Mouse (Mus musculus) liver, adult (tissue): ENCODE data around the gene Dtl.

Experiments used
- GATA4 ChIP-seq: IDR thresholded peaks from 2 replicates; pipeline ENCODE4 v1.6.1; 2014; ENCODE audit warnings: mild to moderate bottlenecking, low read length; ENCODE audit not compliant: insufficient replicate concordance

Gene Dtl

GRCm38 (mm10) chr1:191575458-191576247, at the start of gene Dtl, which contains the start of gene Ints7:
Gene Dtl (minus strand): TSS chr1:191575544.
Gene Ints7 (plus strand): TSS chr1:191575636.
- peak; percentile 43; the same call in 1 of the 2 replicates for TF ChIP-seq GATA4

GRCm38 (mm10) chr1:191625026-191625425, 49.7 kb upstream of the Dtl start:
- TF ChIP-seq GATA4 = no peak

DNA sequence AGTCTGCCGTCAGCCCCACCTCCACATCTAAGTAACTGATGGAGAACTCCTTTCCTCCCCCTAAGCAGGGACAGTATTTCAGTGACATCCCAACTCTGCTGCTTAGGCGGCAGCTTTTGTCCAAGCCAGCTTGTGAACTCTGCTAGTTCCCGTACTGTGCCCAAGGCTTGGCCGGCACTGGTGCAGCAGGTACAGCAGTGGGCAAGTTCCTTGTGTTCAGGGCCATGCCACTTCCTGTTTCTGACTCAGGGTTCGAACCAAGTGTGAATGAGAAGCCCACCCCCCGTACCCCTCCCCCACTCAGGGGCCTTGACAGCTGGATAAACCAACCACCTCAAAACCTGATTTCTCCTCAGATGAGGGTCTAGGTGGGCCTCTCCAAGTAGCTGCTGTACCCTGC, 49.1 kb upstream of the Dtl start:
- TF ChIP-seq GATA4 = no peak

DNA sequence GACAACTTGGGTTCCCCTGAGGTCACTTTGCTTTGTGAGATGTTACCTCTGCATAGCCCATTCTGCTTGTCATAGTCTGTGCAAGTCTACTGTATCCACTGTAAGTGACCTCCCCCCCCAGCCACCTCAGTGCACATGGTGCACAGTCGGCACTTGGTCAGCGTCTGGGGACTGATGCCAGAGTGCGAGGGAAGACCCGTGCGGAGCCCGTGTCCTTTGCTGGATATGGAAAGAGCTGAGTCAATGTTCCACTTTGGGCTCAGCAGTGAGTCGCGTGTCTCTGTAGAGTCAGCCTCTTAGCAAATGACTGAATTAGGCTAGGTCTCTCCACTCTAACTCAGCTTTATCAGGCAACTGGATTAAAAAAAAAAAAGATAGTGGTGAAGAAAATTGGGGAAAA, 47.5 kb upstream of the Dtl start:
- TF ChIP-seq GATA4 = no peak

DNA sequence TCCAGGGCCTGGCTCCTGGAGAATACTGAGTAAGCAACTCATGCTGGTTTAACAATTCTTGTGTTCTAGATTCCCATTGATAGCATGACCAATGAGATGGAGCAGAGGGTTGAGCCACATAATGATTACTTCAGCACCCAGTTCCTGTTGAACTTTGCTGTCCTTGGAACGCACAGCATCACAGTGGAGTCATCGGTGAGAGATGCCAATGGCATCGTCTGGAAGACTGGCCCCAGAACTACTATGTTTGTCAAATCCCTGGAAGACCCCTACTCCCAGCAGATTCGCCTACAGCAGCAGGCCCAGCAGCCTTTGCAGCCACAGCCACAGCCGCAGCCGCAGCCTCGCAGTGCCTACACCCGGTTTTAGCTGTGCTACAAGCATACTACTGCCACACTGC, 45.8 kb upstream of the Dtl start:
- no peak for TF ChIP-seq GATA4

DNA sequence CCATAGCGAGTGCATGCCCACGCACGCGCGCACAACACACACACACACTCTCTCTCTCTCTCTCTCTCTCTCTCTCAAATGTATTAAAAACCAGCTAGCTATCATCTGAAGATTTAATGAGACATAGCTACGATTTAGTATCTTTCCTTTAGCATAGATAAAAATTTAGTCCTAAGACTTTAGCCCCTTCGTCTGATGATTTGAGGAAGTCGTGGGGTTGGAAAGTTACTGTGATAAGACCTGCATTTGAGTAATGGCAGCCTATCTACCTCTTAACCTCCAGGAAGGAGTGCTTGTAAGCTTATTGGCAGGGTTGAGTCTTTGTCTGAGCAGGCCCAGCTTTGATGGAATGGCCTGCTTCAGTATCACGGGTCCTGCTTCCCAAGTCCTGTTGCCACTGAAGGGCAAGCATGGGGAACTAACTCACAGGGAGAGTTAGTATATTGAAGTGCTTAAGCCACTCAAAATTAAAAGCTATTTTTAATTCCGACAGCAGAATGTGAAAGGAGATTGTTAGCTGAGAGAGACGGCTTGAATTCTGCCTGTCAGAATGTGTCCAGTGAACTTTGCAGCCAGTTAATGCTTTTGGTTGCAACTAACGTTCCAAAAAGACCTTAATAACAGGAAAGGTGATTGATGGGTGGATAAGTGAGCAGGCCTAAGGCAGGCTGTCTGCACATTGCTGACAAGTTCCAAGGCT, 42.9 kb upstream of the Dtl start:
- TF ChIP-seq GATA4 = no peak

DNA sequence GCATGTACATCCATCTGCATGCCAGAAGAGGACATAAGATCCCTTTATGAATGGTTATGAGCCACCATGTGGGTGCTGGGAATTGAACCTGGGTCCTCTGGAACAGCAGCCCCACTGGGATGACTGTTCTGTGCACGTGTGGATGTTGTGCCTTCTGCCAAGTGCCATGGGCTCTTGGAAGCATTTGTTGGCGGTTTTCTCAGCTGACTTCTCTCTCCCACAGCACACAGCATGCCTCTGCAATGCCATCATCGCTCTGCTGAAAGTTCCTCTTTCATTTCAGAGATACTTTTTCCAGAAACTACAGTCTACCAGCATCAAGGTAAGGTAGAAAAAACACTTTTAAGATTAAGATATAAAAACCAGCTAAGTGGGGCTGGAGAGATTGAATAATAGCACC, 42.2 kb upstream of the Dtl start:
- TF ChIP-seq GATA4 = no peak

GRCm38 (mm10) chr1:191616245-191616644, 40.9 kb upstream of the Dtl start:
- TF ChIP-seq GATA4 = no peak

- no peak for TF ChIP-seq GATA4
Observed at GRCm38 (mm10) chr1:191612877-191613276, 37.5 kb upstream of the Dtl start.

- no peak for TF ChIP-seq GATA4
Observed at GRCm38 (mm10) chr1:191611686-191612085, 36.3 kb upstream of the Dtl start.

GRCm38 (mm10) chr1:191610357-191610756, 35.0 kb upstream of the Dtl start:
- TF ChIP-seq GATA4 = no peak

- no peak for TF ChIP-seq GATA4
Observed at GRCm38 (mm10) chr1:191609578-191609977, 34.2 kb upstream of the Dtl start.

DNA sequence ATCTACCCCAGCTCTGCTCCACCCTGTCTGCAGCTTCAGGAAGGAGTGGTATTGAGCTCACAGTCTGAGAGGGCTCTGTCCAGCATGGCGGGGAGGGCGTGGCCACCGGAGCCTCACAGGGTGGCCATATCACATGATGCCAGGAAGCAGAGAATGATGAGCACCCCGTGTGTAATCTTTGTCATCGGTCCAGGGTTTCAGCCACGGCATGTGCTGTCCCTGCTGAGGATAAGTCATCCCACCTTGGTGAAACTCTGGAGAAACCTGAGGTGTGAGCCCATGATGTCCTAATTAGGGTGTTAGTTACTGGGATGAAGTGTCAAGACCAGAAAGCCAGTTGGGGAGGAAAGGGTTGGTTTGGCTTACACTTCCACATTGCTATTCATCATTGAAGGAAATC, 33.7 kb upstream of the Dtl start:
- no peak for TF ChIP-seq GATA4

- TF ChIP-seq GATA4 = no peak
Observed at GRCm38 (mm10) chr1:191604690-191605089, 29.3 kb upstream of the Dtl start.

DNA sequence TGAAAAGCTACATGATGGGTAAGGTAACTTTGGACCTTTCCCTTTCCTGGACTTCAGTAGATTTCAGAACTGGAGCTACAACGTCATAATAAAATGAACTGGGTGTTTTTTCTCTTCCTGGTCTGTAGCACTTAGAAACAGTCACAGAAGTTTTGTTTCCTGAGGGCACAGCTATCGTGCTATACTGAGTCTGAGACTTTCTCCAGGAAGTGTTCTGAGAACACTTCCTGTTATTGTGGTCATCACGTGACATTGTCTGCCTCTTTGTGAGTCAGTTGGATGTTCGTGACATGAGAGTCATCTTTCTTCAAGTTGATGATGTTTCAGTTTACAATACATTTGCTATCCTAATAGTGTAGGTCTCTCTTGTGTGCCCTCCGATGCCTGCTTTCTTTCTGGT, 23.9 kb upstream of the Dtl start:
- no peak for TF ChIP-seq GATA4

GRCm38 (mm10) chr1:191596076-191596475, 20.7 kb upstream of the Dtl start:
- no peak for TF ChIP-seq GATA4
